Mouse (Mus musculus): ENCODE measurements around the gene Olfr1222. TPM values are rescaled to one million over a fixed set of nuclear protein-coding genes. Genes with fewer than 3 reads are reported as not detected.

Olfr1222 gene
- polyA plus RNA-seq, 1 experiment: not detected

DNA sequence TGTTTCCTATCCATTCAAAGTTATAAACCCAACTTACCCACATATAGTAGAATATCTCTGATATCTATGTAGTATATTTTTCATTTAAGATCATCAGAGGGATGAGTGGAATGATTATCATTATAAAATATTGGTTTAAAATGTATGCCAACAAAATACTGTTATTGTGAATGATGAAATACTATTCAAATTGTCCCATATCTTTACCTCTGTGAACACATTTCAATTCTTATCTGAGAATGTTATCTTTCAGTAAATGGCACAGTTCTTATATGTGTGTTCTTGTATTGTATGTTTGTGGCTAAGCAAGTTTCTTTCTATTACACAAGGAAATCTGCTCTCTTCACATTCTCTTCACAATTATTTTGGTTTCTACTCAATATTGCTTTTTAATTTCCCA is 27.2 kb downstream of the Olfr1222 start:
- TF ChIP-seq CTCF (IDR thresholded peaks at IDR 0.05; ENCODE audit: borderline replicate concordance, control insufficient read depth, extremely low read depth, insufficient read depth, low read length, poor library complexity) (no peak), POLR2A (IDR thresholded peaks at IDR 0.05; ENCODE audit: control insufficient read depth, extremely low read depth, insufficient read depth, low read length, poor library complexity) (no peak)
- no peaks in the 10 kb centered on the region for H3K36me3 ChIP-seq (ENCODE audit: control insufficient read depth, insufficient read depth, low read length)
- no peak for DNase-seq
- no peak overlapping the region for H3K27ac ChIP-seq (ENCODE audit: control insufficient read depth, insufficient read depth, low read length)
- no peaks in the 10 kb centered on the region for H3K4me1 ChIP-seq (replicated peaks; ENCODE audit: control insufficient read depth, insufficient read depth, low read length)
- H3K4me3 ChIP-seq (ENCODE audit: control insufficient read depth, insufficient read depth, low read length): no peak overlapping the region
- H3K27me3 ChIP-seq (ENCODE audit: control insufficient read depth, insufficient read depth, low read length): no peaks in the 10 kb centered on the region

DNA sequence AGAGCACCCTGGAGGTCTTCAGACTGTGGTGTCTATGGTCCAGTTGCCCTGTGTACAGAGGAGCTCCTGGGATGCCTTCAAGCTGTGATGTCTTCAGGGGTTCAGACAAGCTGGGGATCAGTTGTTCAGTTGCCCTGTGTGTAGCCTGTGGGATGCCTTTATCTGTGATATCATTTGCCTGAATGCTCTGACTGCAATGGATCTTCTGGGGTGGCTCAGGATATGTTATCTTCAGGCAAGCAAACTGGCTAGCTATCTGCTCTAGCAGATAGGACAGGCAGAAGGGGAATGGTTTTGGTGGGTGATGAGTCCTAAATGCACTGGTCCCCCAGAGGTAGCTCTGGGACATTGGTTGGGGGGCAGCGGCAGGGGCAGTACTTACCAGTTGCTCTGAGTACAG is 39.0 kb downstream of the Olfr1222 start:
- Histone ChIP-seq H3K27me3 (ENCODE audit: control insufficient read depth, insufficient read depth, low read length) (no peaks in the 10 kb centered on the region), H3K4me3 (ENCODE audit: control insufficient read depth, insufficient read depth, low read length) (no peak overlapping the region), H3K4me1 (replicated peaks; ENCODE audit: control insufficient read depth, insufficient read depth, low read length) (no peaks in the 10 kb centered on the region), H3K36me3 (ENCODE audit: control insufficient read depth, insufficient read depth, low read length) (no peaks in the 10 kb centered on the region), H3K27ac (ENCODE audit: control insufficient read depth, insufficient read depth, low read length) (no peak overlapping the region)
- DNase-seq: no peak
- 100% methylated on average over 1 of the region's 1 CpGs for WGBS
- TF ChIP-seq CTCF (IDR thresholded peaks at IDR 0.05; ENCODE audit: borderline replicate concordance, control insufficient read depth, extremely low read depth, insufficient read depth, low read length, poor library complexity): no peak
- TF ChIP-seq POLR2A (IDR thresholded peaks at IDR 0.05; ENCODE audit: control insufficient read depth, extremely low read depth, insufficient read depth, low read length, poor library complexity): no peak

DNA sequence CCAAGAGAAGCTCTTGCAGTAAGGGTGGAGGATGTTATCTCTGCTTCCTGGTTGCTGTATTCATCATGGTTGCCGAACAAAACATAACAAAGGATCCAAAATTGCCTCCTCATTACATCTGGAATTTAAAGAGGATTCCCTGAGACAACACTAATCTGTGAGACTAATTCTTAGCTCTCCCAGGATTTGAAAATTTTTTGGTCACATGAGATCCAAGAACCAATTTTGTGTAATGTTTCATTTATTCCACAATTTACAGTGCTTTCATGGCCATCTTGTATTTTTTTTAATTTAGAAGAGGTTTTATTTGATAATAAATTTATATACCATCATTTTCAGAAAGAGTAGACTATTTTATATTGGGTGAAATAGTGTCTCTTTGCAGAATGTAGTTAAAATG is 49.4 kb downstream of the Olfr1222 start, which contains the start of gene Olfr1219:
Gene Olfr1219 (minus strand): TSS at position 101 of the 400 bp plus-strand sequence.
- no peak within 1 kb of the TSS for H3K27ac ChIP-seq (ENCODE audit: control insufficient read depth, insufficient read depth, low read length)
- H3K4me3 ChIP-seq (ENCODE audit: control insufficient read depth, insufficient read depth, low read length): no peak within 1 kb of the TSS
- no peaks in the 10 kb centered on the region for H3K36me3 ChIP-seq (ENCODE audit: control insufficient read depth, insufficient read depth, low read length)
- TF ChIP-seq CTCF (IDR thresholded peaks at IDR 0.05; ENCODE audit: borderline replicate concordance, control insufficient read depth, extremely low read depth, insufficient read depth, low read length, poor library complexity) (no peak), POLR2A (IDR thresholded peaks at IDR 0.05; ENCODE audit: control insufficient read depth, extremely low read depth, insufficient read depth, low read length, poor library complexity) (no peak)
- H3K27me3 ChIP-seq (ENCODE audit: control insufficient read depth, insufficient read depth, low read length): no peaks in the 10 kb centered on the region
- 70% methylated on average over 1 of the region's 1 CpGs for WGBS
- H3K4me1 ChIP-seq (replicated peaks; ENCODE audit: control insufficient read depth, insufficient read depth, low read length): no peaks in the 10 kb centered on the region
- DNase-seq: no peak

DNA sequence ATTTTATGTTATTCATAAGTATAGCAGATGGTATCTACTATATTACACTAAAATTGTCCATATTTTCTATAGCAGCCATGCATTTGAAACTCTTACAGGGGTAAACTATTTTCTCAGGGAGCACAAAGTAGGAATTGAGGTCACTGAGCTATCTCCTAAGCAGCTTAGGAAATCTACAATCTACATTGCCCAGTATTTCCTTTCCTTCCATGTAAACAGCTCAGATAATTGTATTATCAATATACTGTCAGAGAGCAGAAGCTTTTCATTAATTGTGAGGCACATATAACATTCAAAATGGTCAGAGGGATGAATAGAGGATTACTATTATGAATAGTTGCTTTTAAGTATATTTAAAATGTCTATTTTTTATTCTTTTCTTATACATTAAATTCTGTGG is 51.4 kb downstream of the Olfr1222 start:
- H3K27me3 ChIP-seq (ENCODE audit: control insufficient read depth, insufficient read depth, low read length): no peaks in the 10 kb centered on the region
- H3K4me3 ChIP-seq (ENCODE audit: control insufficient read depth, insufficient read depth, low read length): no peak overlapping the region
- no peak overlapping the region for H3K27ac ChIP-seq (ENCODE audit: control insufficient read depth, insufficient read depth, low read length)
- no peak for DNase-seq
- no peaks in the 10 kb centered on the region for H3K36me3 ChIP-seq (ENCODE audit: control insufficient read depth, insufficient read depth, low read length)
- no peak for TF ChIP-seq POLR2A (IDR thresholded peaks at IDR 0.05; ENCODE audit: control insufficient read depth, extremely low read depth, insufficient read depth, low read length, poor library complexity)
- TF ChIP-seq CTCF (IDR thresholded peaks at IDR 0.05; ENCODE audit: borderline replicate concordance, control insufficient read depth, extremely low read depth, insufficient read depth, low read length, poor library complexity): no peak
- no peaks in the 10 kb centered on the region for H3K4me1 ChIP-seq (replicated peaks; ENCODE audit: control insufficient read depth, insufficient read depth, low read length)

Other genes starting within 250 kb of the Olfr1222 start
- gene Olfr1208, start 230.7 kb downstream of the Olfr1222 start, polyA plus RNA-seq (2012; rRNA removed): not detected in 2 replicates
- not detected in 2 replicates for gene Olfr1209, start 217.9 kb downstream of the Olfr1222 start, polyA plus RNA-seq (2012; rRNA removed)
- gene Olfr1211, start 194.9 kb downstream of the Olfr1222 start, polyA plus RNA-seq (2012; rRNA removed): not detected in 2 replicates
- gene Olfr1212, start 179.1 kb downstream of the Olfr1222 start, polyA plus RNA-seq (2012; rRNA removed): not detected in 2 replicates
- not detected in 2 replicates for gene Gm13762, start 152.8 kb downstream of the Olfr1222 start, polyA plus RNA-seq (2012; rRNA removed)
- not detected in 2 replicates for gene Olfr1214, start 140.4 kb downstream of the Olfr1222 start, polyA plus RNA-seq (2012; rRNA removed)
- not detected in 2 replicates for gene Olfr1215, start 126.1 kb downstream of the Olfr1222 start, polyA plus RNA-seq (2012; rRNA removed)
- not detected in 2 replicates for gene Olfr1216, start 114.7 kb downstream of the Olfr1222 start, polyA plus RNA-seq (2012; rRNA removed)
- not detected in 2 replicates for gene Olfr1217, start 101.0 kb downstream of the Olfr1222 start, polyA plus RNA-seq (2012; rRNA removed)
- not detected in 2 replicates for gene Olfr1218, start 71.9 kb downstream of the Olfr1222 start, polyA plus RNA-seq (2012; rRNA removed)
- gene Olfr1219, start 49.5 kb downstream of the Olfr1222 start, polyA plus RNA-seq (2012; rRNA removed): not detected in 2 replicates
- not detected in 2 replicates for gene Olfr1220, start 26.2 kb downstream of the Olfr1222 start, polyA plus RNA-seq (2012; rRNA removed)
- gene Olfr1221, start 15.8 kb downstream of the Olfr1222 start, polyA plus RNA-seq (2012; rRNA removed): not detected in 2 replicates
- not detected in 2 replicates for gene Olfr1223, start 18.5 kb upstream of the Olfr1222 start, polyA plus RNA-seq (2012; rRNA removed)
- gene Olfr1224-ps1, start 31.0 kb upstream of the Olfr1222 start, polyA plus RNA-seq (2012; rRNA removed): not detected in 2 replicates
- not detected in 2 replicates for gene Olfr1225, start 41.6 kb upstream of the Olfr1222 start, polyA plus RNA-seq (2012; rRNA removed)
- gene Olfr1226, start 67.0 kb upstream of the Olfr1222 start, polyA plus RNA-seq (2012; rRNA removed): not detected in 2 replicates
- gene Olfr1228, start 121.0 kb upstream of the Olfr1222 start, polyA plus RNA-seq (2012; rRNA removed): not detected in 2 replicates
- not detected in 2 replicates for gene Olfr1229, start 155.0 kb upstream of the Olfr1222 start, polyA plus RNA-seq (2012; rRNA removed)
- gene Olfr1230, start 164.2 kb upstream of the Olfr1222 start, polyA plus RNA-seq (2012; rRNA removed): not detected in 2 replicates
- gene Olfr1231, start 174.0 kb upstream of the Olfr1222 start, polyA plus RNA-seq (2012; rRNA removed): not detected in 2 replicates
- not detected in 2 replicates for gene Olfr1232, start 196.6 kb upstream of the Olfr1222 start, polyA plus RNA-seq (2012; rRNA removed)
- gene Olfr1233, start 209.3 kb upstream of the Olfr1222 start, polyA plus RNA-seq (2012; rRNA removed): not detected in 2 replicates
- gene Olfr1234, start 231.8 kb upstream of the Olfr1222 start, polyA plus RNA-seq (2012; rRNA removed): not detected in 2 replicates

All from thymus, adult 2 months (tissue).